Mouse (Mus musculus) c-Kit-positive CD71-negative TER-119-negative erythroid progenitor cells, embryonic 14.5 days (primary cell): Measurements from ENCODE around the gene Sdsl.

ENCODE experiments used
- DNase-seq: peaks from one replicate; pipeline ENCODE4 v3.0.0-alpha.2; 2013; ENCODE audit warnings: low read depth

The Sdsl gene

GRCm38 (mm10) chr5:120427451-120427938 lies 45.1 kb downstream of the Sdsl start:
- no peak for DNase-seq

DNA sequence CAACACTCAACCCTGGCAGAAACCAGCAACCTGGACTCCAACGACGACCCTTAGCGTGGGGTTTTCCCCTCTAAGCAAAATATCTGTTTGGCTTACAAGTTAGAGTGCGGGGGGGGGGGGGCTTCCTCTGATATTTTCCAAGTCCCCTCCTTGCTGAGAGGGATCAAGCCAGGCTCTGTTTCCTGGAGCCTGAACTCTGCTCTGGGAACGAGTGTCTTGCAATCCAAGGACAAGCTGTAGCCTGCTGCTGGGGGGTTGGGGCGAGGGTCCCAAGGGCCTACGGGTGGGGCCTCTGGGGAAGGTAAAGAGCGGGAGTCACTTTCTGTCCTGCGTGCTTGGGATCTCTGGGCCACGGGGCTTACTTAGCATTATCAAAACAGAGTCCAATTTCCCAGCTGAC lies 46.0 kb downstream of the Sdsl start:
- no peak for DNase-seq

GRCm38 (mm10) chr5:120425711-120426110 lies 46.9 kb downstream of the Sdsl start:
- no peak for DNase-seq

DNA sequence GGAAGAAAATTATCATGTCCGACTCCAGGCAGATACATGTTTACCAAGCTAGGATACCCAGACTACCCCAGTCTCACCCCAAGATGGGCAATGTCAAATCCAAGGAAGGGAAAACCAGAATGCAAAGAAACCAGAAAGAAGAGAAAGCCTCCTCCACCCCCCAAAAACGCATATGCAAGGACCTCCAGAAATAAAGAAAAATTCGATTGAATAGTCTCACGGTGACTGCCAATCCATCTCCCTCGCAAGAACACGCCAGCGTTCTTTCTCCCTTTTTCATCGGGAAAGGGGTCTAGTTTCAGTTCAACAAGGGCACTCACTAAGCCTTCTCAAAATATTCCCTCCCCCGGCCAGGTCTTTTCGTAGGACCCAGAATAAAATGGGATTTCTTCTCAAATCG lies 48.0 kb downstream of the Sdsl start:
- DNase-seq: no peak

DNA sequence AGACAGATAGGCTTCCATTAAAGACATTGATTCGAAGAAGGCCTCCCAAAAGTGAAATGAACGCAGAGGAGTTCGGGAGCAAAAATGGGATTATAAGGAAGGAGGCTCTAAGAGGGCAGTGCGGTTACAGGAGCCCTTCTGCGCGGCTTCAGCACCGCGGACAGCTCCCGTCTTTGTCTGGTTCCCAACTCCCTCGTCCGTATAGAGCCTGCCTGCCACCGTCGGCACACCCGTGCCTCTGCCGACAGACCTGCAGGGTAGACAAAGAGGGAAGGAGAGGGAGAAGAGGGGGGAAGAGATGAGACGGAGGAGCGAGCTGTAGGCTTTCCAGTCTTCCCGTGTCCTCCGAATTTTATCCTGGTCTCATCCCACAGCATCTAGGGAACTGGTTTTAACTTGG lies 48.6 kb downstream of the Sdsl start:
- peak; percentile 65 for DNase-seq

- no peak for DNase-seq
Observed at GRCm38 (mm10) chr5:120420106-120420505, 52.5 kb downstream of the Sdsl start.

GRCm38 (mm10) chr5:120413436-120413835 lies 59.2 kb downstream of the Sdsl start:
- DNase-seq: no peak

GRCm38 (mm10) chr5:120409385-120410378 lies 62.9 kb downstream of the Sdsl start:
- no peak for DNase-seq

- no peak for DNase-seq
Observed at GRCm38 (mm10) chr5:120408933-120409332, 63.7 kb downstream of the Sdsl start.
